Mouse (Mus musculus) bone marrow, adult 2 months (tissue): ENCODE data around the gene 4930415O20Rik. TPM values are rescaled to one million over a fixed set of nuclear protein-coding genes. Genes with fewer than 3 reads are reported as not detected.

Experiments
- H3K27ac ChIP-seq: fragments of 200-500 bp; 2 replicates; pipeline ENCODE4 v1.5.1; 2012; ENCODE audit warnings: low read depth, mild to moderate bottlenecking, control low read depth, inconsistent platforms, low read length; ENCODE audit not compliant: control insufficient read depth, poor library complexity, insufficient read depth
- H3K4me1 ChIP-seq: fragments of 200-500 bp; 2 replicates; pipeline ENCODE4 v1.6.1; 2011; ENCODE audit warnings: low read length; ENCODE audit not compliant: control insufficient read depth, insufficient read depth
- H3K4me3 ChIP-seq: fragments of 200-500 bp; replicated peaks from 2 replicates; pipeline ENCODE3; 2011; ENCODE audit warnings: mild to moderate bottlenecking, low read depth, low read length, control low read depth; ENCODE audit not compliant: control insufficient read depth
- CTCF ChIP-seq: fragments of 200-500 bp; IDR thresholded peaks from 2 replicates; pipeline ENCODE4 v1.5.1; 2011; ENCODE audit warnings: low read length, control low read depth; ENCODE audit not compliant: control insufficient read depth, insufficient read depth
- POLR2A ChIP-seq: fragments of 200-500 bp; IDR thresholded peaks from 2 replicates; pipeline ENCODE4 v1.6.1; 2011; ENCODE audit warnings: low read depth, mild to moderate bottlenecking, control low read depth, low read length, borderline replicate concordance; ENCODE audit not compliant: control insufficient read depth
- WGBS: fragments of 180-500 bp; shearing (Covaris S2); methylation state at CpG from one replicate; pipeline ENCODE4 v1.1.7; 2018; 5-methylcytosine and 5-hydroxymethylcytosine counted together
- polyA plus RNA-seq: library from polyadenylated mRNA; stranded (reverse); fragments of >200 nt; gene quantifications from 2 replicates; pipeline ENCODE4 v1.2.4, GENCODE M21; 2011; ENCODE audit warnings: low replicate concordance; ENCODE audit not compliant: missing spikeins, insufficient read depth, insufficient read length

Gene 4930415O20Rik
- polyA plus RNA-seq, 1 experiment, result not detected

- TF ChIP-seq CTCF (no peak), POLR2A (no peak)
- Histone ChIP-seq H3K4me3 (peak overlapping the region; percentile 49), H3K27ac (peak overlapping the region; percentile 71), H3K4me1 (no peaks in the 10 kb centered on the region)
- WGBS, result 14% methylated on average over 12 of the region's 12 CpGs
Measured at GRCm38 (mm10) chr15:98610131-98610633, 39.4 kb downstream of the 4930415O20Rik start.

DNA sequence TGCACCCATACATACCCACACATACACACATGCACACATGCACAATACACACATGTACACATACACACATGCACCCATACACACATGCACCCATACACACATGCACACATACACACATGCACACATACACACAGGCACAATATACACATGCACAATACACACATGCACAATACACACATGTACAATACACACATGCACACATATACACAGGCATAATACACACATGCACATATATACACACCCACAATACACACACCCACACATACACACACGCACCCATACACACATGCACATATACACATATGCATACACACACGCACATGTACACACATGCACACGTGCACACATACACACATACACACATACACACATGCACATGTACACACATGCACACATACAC lies 41.4 kb downstream of the 4930415O20Rik start:
- no peak overlapping the region for H3K27ac ChIP-seq
- no peak for TF ChIP-seq POLR2A
- TF ChIP-seq CTCF, result no peak
- H3K4me3 ChIP-seq, result no peak overlapping the region
- no peaks in the 10 kb centered on the region for H3K4me1 ChIP-seq
- WGBS, result 86% methylated on average over 3 of the region's 3 CpGs

GRCm38 (mm10) chr15:98614551-98614950 lies 43.7 kb downstream of the 4930415O20Rik start:
- no peak overlapping the region for H3K27ac ChIP-seq
- H3K4me3 ChIP-seq, result no peak overlapping the region
- TF ChIP-seq POLR2A (no peak), CTCF (no peak)
- WGBS, result 62% methylated on average over 9 of the region's 9 CpGs
- H3K4me1 ChIP-seq, result no peaks in the 10 kb centered on the region

- H3K27ac ChIP-seq, result no peak overlapping the region
- TF ChIP-seq POLR2A (no peak), CTCF (no peak)
- 83% methylated on average over 6 of the region's 6 CpGs for WGBS
- H3K4me3 ChIP-seq, result no peak overlapping the region
- no peaks in the 10 kb centered on the region for H3K4me1 ChIP-seq
Measured at GRCm38 (mm10) chr15:98614971-98615370, 44.2 kb downstream of the 4930415O20Rik start.

DNA sequence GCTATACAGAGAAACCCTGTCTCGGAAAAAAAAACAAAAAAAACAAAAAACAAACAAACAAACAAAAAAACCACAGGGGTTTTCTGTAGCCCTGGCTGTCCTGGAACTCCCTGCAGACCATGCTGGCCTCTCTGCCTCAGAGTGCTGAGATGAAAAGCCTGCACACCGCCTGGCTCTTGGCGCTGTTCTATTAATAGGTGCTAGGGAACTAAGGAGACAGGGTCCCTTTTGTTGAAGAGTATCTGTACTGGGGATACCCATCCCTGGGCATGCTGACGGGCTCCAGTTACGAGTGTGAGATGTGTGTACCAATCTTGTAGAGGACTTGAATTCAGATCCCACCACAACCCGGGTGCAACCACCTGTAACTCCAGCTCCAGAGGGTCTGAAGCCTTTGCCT lies 44.9 kb downstream of the 4930415O20Rik start:
- TF ChIP-seq POLR2A (no peak), CTCF (no peak)
- no peaks in the 10 kb centered on the region for H3K4me1 ChIP-seq
- H3K27ac ChIP-seq, result no peak overlapping the region
- WGBS, result 73% methylated on average over 6 of the region's 6 CpGs
- H3K4me3 ChIP-seq, result no peak overlapping the region

- 59% methylated on average over 20 of the region's 20 CpGs for WGBS
- Histone ChIP-seq H3K4me1 (no peaks in the 10 kb centered on the region), H3K27ac (no peak overlapping the region), H3K4me3 (no peak overlapping the region)
- TF ChIP-seq CTCF (no peak), POLR2A (no peak)
Measured at GRCm38 (mm10) chr15:98616362-98617175, 45.8 kb downstream of the 4930415O20Rik start.

GRCm38 (mm10) chr15:98617176-98617537 lies 46.4 kb downstream of the 4930415O20Rik start:
- WGBS, result under 1% methylated on average over 12 of the region's 12 CpGs
- no peak overlapping the region for H3K27ac ChIP-seq
- no peak overlapping the region for H3K4me3 ChIP-seq
- no peak for TF ChIP-seq POLR2A
- TF ChIP-seq CTCF, result peak; percentile 66
- H3K4me1 ChIP-seq, result no peaks in the 10 kb centered on the region

DNA sequence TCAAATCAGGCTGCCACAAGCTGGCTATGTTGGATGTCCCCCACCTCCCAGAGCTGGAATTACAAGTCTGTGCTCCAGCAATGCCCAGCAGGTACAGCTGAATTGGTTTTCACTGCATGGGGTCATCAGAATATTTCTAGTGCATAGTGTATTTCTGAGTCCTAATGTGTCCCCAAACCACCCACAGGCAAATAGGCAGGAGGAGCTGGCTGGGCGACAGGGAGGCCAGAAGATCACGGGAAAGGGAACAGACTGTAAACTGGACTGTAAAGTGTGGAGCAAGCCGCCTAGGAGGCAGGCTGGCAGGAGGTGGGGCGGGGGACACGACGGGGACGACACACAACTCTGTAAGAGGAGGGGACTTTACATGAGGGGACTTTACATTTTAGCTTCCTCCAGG lies 51.4 kb downstream of the 4930415O20Rik start:
- no peaks in the 10 kb centered on the region for H3K4me1 ChIP-seq
- no peak overlapping the region for H3K27ac ChIP-seq
- TF ChIP-seq POLR2A (no peak), CTCF (no peak)
- no peak overlapping the region for H3K4me3 ChIP-seq
- 18% methylated on average over 7 of the region's 7 CpGs for WGBS
